Mouse (Mus musculus) 3134 (cell line): ENCODE results near the gene Gpr146.

Experiments used
- DNase-seq: peaks from one replicate; pipeline ENCODE4 v3.0.0-alpha.2; 2011; ENCODE audit warnings: low spot score; ENCODE audit not compliant: insufficient read length; ENCODE audit errors: extremely low read depth

Gene Gpr146

DNA sequence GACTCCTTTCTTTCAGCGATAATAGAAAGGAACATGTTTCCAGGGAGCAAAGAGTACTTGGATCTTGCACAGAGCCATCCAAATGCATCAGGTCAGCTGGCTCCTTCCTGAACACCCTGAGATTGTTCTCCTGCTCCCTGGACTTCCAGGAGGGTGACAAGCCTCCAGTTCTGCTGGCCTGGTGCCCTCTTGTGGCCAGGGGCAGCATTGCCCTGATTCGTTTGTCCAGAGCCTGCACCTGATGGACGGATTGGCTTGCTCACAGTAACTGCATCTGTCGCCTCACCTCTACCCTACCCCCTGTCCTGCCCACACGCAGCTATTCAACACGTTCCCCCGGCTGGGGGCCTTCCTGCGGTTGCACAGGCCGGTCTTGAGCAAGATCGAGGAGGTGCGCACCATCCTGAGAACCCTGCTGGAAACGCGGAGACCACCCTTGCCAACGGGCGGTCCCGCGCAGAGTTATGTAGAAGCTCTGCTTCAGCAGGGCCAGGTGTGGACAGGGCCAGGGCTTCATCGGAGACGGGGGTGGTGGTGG lies 22.2 kb upstream of the Gpr146 start:
- peak; percentile 54 for DNase-seq

DNA sequence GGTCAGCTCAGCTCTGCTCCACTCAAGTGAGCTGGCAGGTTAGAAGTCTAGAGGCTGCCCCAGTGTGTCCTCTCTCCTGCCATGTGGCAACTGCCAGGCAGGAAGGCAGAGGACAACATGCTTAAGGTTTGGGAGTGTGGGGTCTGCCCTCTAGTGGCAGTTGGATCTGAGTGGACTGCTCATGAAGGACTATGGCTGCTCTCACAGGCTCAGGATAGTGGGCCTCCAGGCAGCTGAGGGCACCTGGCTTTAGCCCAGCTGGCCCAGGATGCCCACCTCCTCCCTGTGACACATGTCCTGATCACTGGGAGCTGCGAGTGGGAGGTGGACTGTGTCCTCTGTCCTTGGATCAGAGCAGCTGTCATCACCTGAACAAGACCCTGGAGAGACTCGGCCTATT lies 18.8 kb upstream of the Gpr146 start:
- no peak for DNase-seq

DNA sequence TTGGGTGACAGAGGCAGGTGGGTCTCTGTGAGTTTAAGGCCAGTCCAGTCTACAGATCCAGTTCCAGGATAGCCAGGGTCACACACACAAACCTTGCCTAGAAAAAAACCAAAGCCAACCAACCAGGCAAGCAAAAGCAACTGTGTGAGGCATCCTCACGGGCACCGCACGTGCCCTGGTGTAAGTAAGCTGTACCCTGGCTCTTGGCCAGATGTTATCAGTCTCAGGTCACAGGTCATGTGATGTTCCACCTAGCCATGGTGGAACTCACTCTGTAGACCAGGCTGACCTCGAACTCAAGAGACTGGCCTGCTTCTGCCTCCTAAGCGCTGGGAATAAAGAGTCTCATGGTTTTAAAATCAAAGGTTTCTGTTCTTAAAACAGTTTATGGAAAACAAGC lies 18.3 kb upstream of the Gpr146 start:
- DNase-seq, result no peak

DNA sequence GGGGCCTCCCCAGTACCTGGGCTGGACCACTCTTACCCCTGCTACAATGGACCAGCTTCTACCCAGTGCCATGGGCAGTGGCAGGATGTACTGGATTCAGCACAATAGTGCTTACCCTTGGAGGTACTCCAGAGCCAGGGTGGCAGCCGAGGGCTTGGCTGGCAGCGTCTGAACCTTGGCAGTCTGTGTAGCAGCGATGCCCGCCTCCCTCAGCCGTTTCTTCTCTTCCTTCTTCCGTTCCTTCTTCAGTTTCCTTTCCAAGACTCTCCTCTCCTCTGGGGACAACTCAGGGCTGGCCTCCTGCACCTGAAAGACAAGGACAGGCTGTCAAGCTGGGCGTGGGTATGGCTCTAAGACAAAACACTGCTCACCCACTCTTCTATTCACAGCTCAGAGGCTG lies 13.6 kb upstream of the Gpr146 start:
- no peak for DNase-seq

GRCm38 (mm10) chr5:139364260-139364910 lies 13.1 kb upstream of the Gpr146 start:
- DNase-seq, result peak; percentile 58

DNA sequence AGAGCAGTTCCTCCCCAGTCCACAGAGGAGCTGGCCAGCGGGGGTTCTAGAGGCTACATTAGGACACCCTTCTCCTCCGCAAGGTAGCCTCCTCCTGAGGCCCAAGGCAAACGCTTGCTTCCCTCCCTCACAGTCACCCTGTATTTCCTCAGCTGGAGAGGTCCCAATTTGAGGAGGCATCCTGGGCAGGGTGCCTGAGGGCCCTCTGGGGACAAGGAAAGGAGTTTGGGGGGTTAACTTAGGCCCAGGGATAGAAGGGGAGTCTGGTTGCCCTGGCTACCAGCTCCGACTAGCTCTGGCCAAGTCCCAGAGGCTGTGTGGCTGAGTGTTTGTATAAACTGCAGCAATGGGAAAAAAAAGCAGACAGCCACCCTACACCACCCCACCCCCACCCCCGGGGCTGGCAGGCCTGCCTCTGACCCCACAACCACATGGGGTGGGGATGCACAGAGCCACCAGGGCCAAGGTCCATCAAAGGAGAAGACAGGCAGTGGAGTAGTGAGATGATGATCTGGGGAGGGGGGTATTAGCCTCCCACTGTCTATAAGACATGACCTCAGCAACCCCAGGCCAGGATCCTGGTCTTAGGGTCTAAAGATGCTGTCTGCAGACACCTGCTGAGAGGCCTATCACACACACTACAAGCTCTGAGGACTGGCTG lies 12.5 kb upstream of the Gpr146 start:
- DNase-seq, result no peak

DNA sequence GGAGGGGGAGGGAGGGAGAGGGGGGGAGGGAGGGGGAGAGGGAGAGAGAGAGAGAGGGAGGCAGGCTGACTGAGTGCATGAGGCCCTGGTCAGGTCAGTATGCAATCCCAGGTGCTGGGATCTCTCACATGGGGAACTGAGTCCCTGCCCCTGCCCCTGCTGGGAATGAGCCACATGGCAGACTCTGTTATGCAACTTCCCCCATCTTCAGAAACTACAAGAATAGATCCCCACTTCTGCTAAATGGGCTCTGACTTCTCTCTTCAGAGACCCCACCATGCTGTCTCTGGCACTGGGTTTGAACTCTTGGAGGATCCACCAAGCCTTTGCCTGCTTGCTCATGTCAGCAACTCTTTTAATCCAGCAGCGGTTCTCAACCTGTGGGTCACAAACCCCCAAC lies 11.7 kb upstream of the Gpr146 start:
- no peak for DNase-seq

DNA sequence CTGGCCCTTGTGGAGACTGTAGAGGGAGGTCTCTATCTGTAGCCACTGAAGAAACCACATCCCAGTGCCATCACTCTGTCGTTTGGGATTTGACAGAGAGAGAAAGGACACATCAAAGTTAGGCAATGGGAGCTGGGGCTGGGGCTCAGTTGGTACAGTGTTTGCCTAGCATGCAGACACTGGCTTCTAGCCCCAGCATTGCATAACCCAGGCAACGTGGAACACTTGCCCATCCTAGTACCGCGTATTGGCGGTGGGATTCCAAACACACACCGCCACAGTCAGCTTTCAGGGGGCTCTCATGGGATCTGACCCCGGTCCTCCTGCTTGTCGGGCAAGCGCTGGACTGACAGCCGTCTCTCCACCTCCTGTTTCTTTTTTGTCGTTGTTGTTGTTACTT lies 11.0 kb upstream of the Gpr146 start:
- no peak for DNase-seq

DNA sequence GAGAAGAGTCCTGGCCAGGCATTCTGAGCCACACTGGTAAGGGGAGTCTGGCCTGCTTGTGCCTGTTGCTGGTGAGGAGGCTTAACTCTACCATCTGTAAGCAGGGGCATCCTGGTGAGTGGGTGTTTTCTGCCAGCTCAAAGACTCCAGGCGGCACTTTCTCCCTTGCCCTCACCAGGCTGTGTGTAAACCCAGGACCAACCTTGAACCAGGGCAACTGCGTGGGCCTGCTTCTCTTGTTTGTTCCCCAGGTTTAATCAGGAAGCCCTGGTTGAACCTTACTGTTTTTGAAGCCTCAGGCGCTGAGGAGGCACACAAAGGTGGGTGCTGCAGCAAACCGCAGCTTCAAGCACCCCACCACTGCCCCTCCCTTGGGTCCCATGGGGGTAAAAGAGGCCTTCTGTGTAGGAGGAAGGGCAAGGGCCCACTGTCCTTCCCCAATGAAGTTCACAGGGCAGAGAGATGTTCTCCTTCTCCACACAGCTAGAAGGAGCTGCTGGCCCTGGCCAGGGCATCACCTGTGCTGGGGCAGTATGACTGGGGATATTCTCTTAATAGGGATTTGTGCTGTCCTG lies 9.5 kb upstream of the Gpr146 start:
- DNase-seq, result no peak

- no peak for DNase-seq
Observed at GRCm38 (mm10) chr5:139368638-139369320, 8.7 kb upstream of the Gpr146 start.

DNA sequence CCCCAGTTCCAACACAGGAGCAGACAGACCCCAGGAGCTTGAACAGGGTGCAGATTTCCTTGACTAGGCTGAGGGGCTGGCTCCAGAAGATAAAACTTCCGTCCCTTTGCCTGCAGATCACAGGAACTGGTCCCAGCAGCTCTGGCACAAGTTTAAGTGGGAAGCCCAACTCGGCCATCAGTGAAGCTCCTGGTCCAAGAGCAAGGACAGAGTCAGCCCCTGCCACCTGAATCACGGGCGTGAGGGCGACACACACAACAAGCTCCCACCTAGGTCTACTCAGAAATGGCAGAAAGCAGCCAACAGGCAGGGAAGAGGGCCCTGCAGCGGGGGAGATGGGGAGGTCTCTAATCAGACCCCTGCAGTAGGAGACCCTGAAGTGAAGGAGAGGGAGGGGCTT lies 7.2 kb upstream of the Gpr146 start:
- no peak for DNase-seq

GRCm38 (mm10) chr5:139371118-139371517 lies 6.4 kb upstream of the Gpr146 start:
- DNase-seq, result no peak

- DNase-seq, result peak; percentile 97
Observed at GRCm38 (mm10) chr5:139371631-139372401, 5.7 kb upstream of the Gpr146 start.

DNA sequence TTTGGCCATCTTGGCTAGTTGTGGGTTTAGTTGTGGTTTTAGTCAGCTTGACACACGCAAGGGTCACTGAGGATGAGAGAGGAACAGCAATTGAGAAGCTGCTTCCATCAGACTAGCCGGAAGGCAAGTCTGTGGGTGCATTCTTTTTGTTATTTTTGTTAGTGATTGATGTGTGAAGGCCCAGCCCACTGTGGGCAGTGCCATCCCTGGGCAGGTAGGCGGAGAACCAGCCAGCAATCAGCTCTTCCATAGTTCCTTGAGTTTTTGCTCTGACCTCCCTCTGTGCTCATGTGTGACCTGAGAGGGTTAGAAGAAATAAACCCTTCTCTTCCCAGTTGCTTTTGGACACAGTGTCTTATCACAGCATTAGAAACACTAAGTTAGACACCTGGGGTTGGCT lies 4.4 kb upstream of the Gpr146 start:
- DNase-seq, result no peak

DNA sequence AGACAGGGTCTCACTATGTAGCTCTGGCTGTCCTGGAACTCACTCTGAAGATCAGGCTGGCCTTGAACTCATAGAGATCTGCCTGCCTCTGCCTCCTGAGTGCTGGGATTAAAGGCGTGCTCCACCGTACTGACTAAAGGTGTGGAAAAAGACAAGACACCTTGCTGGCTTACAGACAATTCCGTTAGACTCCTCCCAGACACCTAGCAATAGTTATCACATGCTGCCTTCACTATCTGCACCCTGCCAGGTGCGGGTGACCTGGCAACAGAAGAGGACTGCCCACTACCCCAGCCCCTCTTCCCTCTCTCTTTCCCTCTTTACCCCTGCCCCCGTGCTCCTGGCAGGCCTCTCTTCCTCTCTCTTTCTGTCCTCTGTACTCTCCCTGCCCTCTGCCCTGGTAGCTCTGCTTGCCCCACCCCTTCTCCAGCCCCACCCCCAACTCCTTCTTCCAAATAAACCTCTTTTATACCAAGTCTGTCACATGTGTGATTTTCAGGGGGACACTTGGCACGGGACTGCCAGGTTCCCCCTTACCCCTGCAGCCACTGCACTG lies 3.5 kb upstream of the Gpr146 start:
- no peak for DNase-seq

- no peak for DNase-seq
Observed at GRCm38 (mm10) chr5:139374841-139375240, 2.7 kb upstream of the Gpr146 start.

GRCm38 (mm10) chr5:139378271-139378556 lies 717 bp downstream of the Gpr146 start:
- DNase-seq, result peak; percentile 78

DNA sequence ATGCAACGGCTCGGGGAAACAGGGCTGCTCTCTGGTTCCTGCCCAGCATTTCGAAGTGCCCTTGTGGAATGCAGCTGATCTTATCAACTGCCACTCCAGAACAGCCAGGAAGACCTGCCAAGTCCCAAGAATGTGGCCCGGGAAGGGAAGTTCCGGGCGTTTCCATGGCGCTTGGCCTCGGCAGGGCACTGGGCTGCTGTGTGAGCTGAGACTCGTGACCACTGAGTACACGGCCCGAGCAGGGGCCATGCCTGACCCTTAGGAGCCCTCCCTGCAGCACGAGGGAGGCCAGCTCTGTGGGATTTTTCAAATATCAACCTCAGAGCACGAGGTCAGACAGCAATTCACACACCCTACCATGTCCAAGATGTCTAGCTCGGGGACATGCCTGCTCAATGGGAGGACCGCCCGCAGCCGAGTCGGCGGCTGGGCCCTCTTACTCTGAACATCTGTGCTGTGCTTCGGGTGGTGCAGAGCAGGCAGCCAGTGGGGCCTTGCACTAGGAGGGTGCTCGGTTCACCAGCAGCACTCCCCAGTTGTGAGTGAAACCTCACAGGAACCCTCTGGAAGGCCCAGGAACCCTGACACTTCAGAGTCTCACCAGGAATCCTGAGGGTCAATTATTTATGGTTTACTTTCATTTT lies 1.6 kb downstream of the Gpr146 start:
- peak; percentile 91 for DNase-seq

DNA sequence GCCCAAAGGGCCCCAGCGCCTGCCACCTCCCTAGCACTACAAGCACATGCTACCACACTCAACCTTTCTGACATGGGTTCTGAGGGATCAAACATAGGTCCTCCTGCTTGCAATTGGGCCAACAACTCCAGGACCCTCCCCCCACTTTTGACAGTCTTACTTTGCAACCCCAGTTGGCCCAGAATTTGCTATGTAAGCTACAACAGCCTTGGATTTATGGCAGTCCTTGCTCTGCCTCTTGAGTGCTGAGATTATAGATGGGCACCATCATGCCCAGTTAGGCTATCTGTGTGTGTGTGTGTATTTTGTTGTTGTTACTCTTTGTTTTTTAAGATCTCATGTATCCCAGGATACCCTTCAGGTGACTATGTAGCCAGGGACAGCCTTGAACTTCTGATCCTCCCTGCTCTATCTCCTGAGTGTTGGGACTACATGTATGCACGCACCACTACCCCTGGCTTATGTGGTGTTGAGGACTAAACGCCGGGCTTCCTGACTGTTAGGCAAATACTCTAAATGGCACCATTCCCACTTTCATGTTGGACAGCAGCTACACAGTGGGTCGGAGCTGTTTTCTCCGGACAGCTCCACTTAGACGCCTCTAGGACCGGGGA lies 2.4 kb downstream of the Gpr146 start:
- DNase-seq, result peak; percentile 37
